13 mouse cellular contexts compared by ENCODE assay signal in the genomic region with DNA sequence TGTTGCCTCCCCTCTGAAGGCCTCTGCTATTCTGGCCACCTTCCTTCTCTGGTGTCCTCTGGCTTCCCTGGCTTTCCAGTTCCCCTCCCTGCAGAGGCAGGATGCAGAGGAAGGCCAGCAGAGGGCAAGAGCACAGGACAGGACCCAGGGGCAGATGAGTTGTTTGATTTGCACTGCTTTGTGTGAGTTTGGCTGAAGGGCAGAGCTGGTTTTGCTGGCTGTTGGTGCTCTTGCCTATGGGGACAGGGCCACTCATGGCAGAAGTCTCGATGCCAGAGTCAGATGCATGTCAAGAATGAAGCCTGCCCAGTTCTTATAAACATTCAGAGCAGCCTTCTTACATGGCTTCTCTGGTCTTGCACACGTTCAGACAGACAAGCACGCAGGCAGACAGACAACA. TPM values are rescaled to one million over a fixed set of nuclear protein-coding genes. Genes with fewer than 3 reads are reported as not detected.
A peak's percentile ranks its signal among the peaks of the same experiment; 100 is the strongest.
DNase-seq lines count a peak whose midpoint lies in the region; ATAC-seq and TF ChIP-seq lines count a peak whose summit lies in the region.
"Not testable (repeated sequence)": the region's sequence is repeated elsewhere in the genome, so short reads cannot be mapped to it uniquely, and the experiment has no call there.
"Had no signal": no experiment of that assay in that cellular context is flagged by ENCODE, and none has a peak within 500 bp of the region (broad histone marks: within the 10 kb centered on the region; RNA-seq: fewer than 3 reads in every experiment).

No protein-coding gene starts in this region.

- not testable (repeated sequence) for H3K36me3 ChIP-seq in heart, adult 2 months (ENCODE audit: control insufficient read depth, insufficient read depth, low read length); hindbrain, embryonic 15.5 days

- TF ChIP-seq POLR2A in cortical plate, adult 2 months (IDR thresholded peaks at IDR 0.05; ENCODE audit: extremely low read depth, insufficient read depth, low read length); heart, adult 2 months (IDR thresholded peaks at IDR 0.05; ENCODE audit: insufficient read depth, low read depth, low read length): not testable (repeated sequence)

- not testable (repeated sequence) for H3K4me2 ChIP-seq in hindbrain, embryonic 15.5 days

- not testable (repeated sequence) for H3K9me3 ChIP-seq in hindbrain, embryonic 15.5 days

- not testable (repeated sequence) for TF ChIP-seq CTCF in cortical plate, adult 2 months (IDR thresholded peaks at IDR 0.05; ENCODE audit: extremely low read depth, insufficient read depth, low read length); layer of hippocampus, adult 2 months (conservative IDR thresholded peaks at IDR 0.05); left cerebral cortex, adult 2 months (IDR thresholded peaks at IDR 0.05)
- 0 out of 2 replicates have a peak, but pooled peaks have one; percentile 12 for TF ChIP-seq CTCF in heart, adult 2 months (IDR thresholded peaks at IDR 0.05)

- peaks cover 10% of the 10 kb centered on the region for H3K4me1 ChIP-seq in brown adipose tissue, adult 24 weeks (ENCODE audit: control insufficient read depth, insufficient read depth, insufficient read length, low read length)
- not testable (repeated sequence) for H3K4me1 ChIP-seq in cortical plate, adult 2 months (ENCODE audit: control insufficient read depth, insufficient read depth, low read length); hindbrain, embryonic 15.5 days (replicated peaks)
- peaks cover 17% of the 10 kb centered on the region for H3K4me1 ChIP-seq in heart, adult 2 months (ENCODE audit: control insufficient read depth, insufficient read depth, low read length)

- WGBS in heart, adult 2 months, result 91% methylated on average over 3 of the region's 3 CpGs
- 87% methylated on average over 3 of the region's 3 CpGs for WGBS in hindbrain, embryonic 15.5 days

- 0 out of 2 replicates have a peak, but pooled peaks have one; percentile 15 for ATAC-seq in hindbrain, embryonic 15.5 days (ENCODE audit: low FRiP score, low read depth)
- ATAC-seq in neutrophil, adult 5-6 weeks (ENCODE audit: extremely low read depth, insufficient number of reproducible peaks, low FRiP score, poor library complexity, severe bottlenecking), result 0 out of 2 replicates have a peak, but pooled peaks have one; percentile 16

- H3K27ac ChIP-seq in brown adipose tissue, adult 24 weeks (replicated peaks; ENCODE audit: low read depth, low read length), result peak overlapping the region; percentile 31
- H3K27ac ChIP-seq in cortical plate, adult 2 months (ENCODE audit: insufficient read depth, low read length), result peak overlapping the region; percentile 76; the same call in 1 of the 2 replicates
- peak overlapping the region; percentile 92; the same call in 1 of the 2 replicates for H3K27ac ChIP-seq in heart, adult 2 months
- H3K27ac ChIP-seq in hindbrain, embryonic 15.5 days (replicated peaks), result not testable (repeated sequence)
- peak overlapping the region; percentile 85 for H3K27ac ChIP-seq in layer of hippocampus, adult 2 months
- H3K27ac ChIP-seq in left cerebral cortex, adult 2 months, result peak overlapping the region; percentile 65; the same call in 1 of the 2 replicates

- H3K9ac ChIP-seq in heart, adult 2 months (ENCODE audit: low read depth, low read length); hindbrain, embryonic 15.5 days: not testable (repeated sequence)

- not testable (repeated sequence) for TF ChIP-seq EP300 in heart, adult 2 months (IDR thresholded peaks at IDR 0.05; ENCODE audit: insufficient read depth, low read depth, low read length)

- peak; percentile 91 for DNase-seq in heart, adult 11 months
- DNase-seq in heart, adult 2 months; layer of hippocampus, adult 2 months (ENCODE audit: low spot score in 2 of 2); left cerebral cortex, adult 2 months (ENCODE audit: extremely low spot score in 1 of 2, low spot score in 2 of 2): not testable (repeated sequence)

- not testable (repeated sequence) for H3K79me2 ChIP-seq in heart, adult 2 months (replicated peaks; ENCODE audit: control insufficient read depth, insufficient read depth, low read length)

- not testable (repeated sequence) for H3K4me3 ChIP-seq in brown adipose tissue, adult 24 weeks (ENCODE audit: insufficient read depth, low read depth, low read length); cortical plate, adult 2 months (ENCODE audit: insufficient read depth, low read length); heart, adult 2 months; hindbrain, embryonic 15.5 days; layer of hippocampus, adult 2 months; left cerebral cortex, adult 2 months

- H3K27me3 ChIP-seq in heart, adult 2 months (ENCODE audit: control insufficient read depth, insufficient read depth, low read length); hindbrain, embryonic 15.5 days: not testable (repeated sequence)

- intact Hi-C loops in heart, adult 2 months (cut with DNase I); left cerebral cortex, adult 2 months (cut with DNase I): not testable (repeated sequence)

RNA-seq across cellular contexts. Expression of a gene that starts 1.8 kb away (rescaled TPM):
- 2.8 and 6.6 TPM in 2 replicates for polyA plus RNA-seq in brown adipose tissue, adult 24 weeks (2012; ENCODE audit: insufficient read depth, insufficient read length, missing spikeins)
- polyA plus RNA-seq in cortical plate, adult 2 months (2012; rRNA removed), result 2.3 and 2.4 TPM in 2 replicates
- total RNA-seq in heart, adult 2 months (2021), result 10 to 100 TPM in 1 of 2 experiments, 1 to 10 TPM in 1; 9.7 to 14.4 TPM
- 5.0 and 7.8 TPM in 2 replicates for polyA plus RNA-seq in heart, adult 2 months (2012; rRNA removed)
- polyA plus RNA-seq in hindbrain, embryonic 15.5 days (2015; fragmentation: Nextera tagmentation; extraction: Ambion mirVana), result 0.67 and 0.77 TPM in 2 replicates
- 1 to 10 TPM; 2.5 to 4.9 TPM for total RNA-seq in layer of hippocampus, adult 2 months (2021)
- 1 to 10 TPM; 3.1 to 4.1 TPM for total RNA-seq in left cerebral cortex, adult 2 months (2021)
- total RNA-seq in neutrophil, adult 5-6 weeks (2017), result 0.12 TPM in 2 replicates
- total RNA-seq: CH12.LX, MEL had no signal
- polyA plus RNA-seq: activated CD4-positive, CD25-positive, alpha-beta regulatory T cell, adult 4 months; C2C12; G1E had no signal
